Mouse (Mus musculus): ENCODE results near the gene Csrp3. TPM values are rescaled to one million over a fixed set of nuclear protein-coding genes. Genes with fewer than 3 reads are reported as not detected.

Gene Csrp3
- polyA plus RNA-seq, 1 experiment from 2014 or later: 4.0 TPM

DNA sequence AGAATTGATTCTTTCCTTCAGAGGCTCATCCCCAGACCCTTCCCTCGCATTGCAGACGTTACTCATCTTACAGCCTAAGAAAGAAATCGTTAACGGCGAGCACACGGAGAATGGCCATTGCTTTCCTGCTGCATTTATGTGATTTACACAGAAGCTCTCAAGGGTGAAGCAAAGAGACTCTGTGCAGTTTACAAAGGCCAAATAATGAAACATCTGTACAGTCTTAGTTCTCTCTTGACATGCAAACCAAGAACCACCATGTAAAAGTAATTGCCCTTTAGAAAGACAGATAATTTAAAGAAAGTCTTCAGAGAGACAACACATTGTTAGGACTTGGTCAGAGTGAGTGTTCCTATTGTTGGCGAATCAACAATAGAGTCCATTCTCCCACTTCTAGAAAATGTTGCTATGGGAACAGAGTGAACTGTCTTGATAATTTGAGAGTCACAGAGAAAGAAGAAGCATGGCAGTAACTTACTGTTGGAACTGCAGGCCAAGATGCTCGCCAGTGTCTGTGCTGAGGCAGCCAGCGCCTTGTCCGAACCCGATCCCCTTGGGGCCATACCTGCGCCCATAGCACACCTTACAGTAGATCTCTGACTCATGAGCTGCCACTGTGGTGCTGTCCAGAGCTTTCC lies 12.7 kb downstream of the Csrp3 start:
- Histone ChIP-seq H3K27ac (replicated peaks; ENCODE audit: low read depth, low read length) (no peak overlapping the region), H3K4me2 (ENCODE audit: low read depth, low read length) (no peak overlapping the region), H3K4me3 (ENCODE audit: low read depth, low read length) (no peak overlapping the region), H3K4me1 (ENCODE audit: control insufficient read depth, insufficient read depth, low read length) (no peaks in the 10 kb centered on the region), H3K9ac (replicated peaks; ENCODE audit: low read length) (no peak overlapping the region), H3K27me3 (ENCODE audit: control insufficient read depth, insufficient read depth, low read length) (no peaks in the 10 kb centered on the region), H3K36me3 (replicated peaks; ENCODE audit: control insufficient read depth, insufficient read depth, low read depth, low read length) (no peaks in the 10 kb centered on the region), H3K9me3 (replicated peaks; ENCODE audit: control insufficient read depth, low read length) (no peaks in the 10 kb centered on the region)
- WGBS: 78% methylated on average over 12 of the region's 12 CpGs
- ATAC-seq (replicated peaks; ENCODE audit: insufficient number of reproducible peaks, low FRiP score, low TSS enrichment, low read depth): no peak
- no peak for DNase-seq (ENCODE audit: low spot score)

- no peak for ATAC-seq (replicated peaks; ENCODE audit: insufficient number of reproducible peaks, low FRiP score, low TSS enrichment, low read depth)
- H3K4me1 ChIP-seq (ENCODE audit: control insufficient read depth, insufficient read depth, low read length): no peaks in the 10 kb centered on the region
- H3K4me2 ChIP-seq (ENCODE audit: low read depth, low read length): no peak overlapping the region
- WGBS: 59% methylated on average over 4 of the region's 4 CpGs
- H3K9ac ChIP-seq (replicated peaks; ENCODE audit: low read length): no peak overlapping the region
- no peaks in the 10 kb centered on the region for H3K27me3 ChIP-seq (ENCODE audit: control insufficient read depth, insufficient read depth, low read length)
- DNase-seq (ENCODE audit: low spot score): no peak
- H3K4me3 ChIP-seq (ENCODE audit: low read depth, low read length): no peak overlapping the region
- no peak overlapping the region for H3K27ac ChIP-seq (replicated peaks; ENCODE audit: low read depth, low read length)
- no peaks in the 10 kb centered on the region for H3K9me3 ChIP-seq (replicated peaks; ENCODE audit: control insufficient read depth, low read length)
- H3K36me3 ChIP-seq (replicated peaks; ENCODE audit: control insufficient read depth, insufficient read depth, low read depth, low read length): no peaks in the 10 kb centered on the region
Measured at GRCm38 (mm10) chr7:48834371-48834970, 13.4 kb downstream of the Csrp3 start.

DNA sequence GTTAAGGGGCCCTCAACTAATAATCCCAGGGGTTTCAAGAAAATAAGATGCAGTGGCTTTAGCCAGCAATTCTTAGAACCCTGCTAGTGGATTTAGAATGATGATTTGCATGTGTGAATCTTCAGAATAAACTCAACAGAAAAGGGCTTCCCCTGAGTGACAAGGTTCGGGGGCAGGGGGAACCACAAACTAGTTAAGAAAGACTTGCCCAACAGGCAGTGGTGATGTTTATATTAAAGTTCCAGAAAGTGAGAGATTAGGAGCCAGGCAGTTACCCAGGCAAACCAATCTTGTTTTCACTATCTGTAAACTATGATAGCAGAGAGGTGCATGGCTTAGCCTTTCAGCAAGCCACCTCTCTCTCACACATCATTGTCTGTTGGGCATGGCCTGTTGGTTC lies 15.1 kb downstream of the Csrp3 start:
- Histone ChIP-seq H3K9me3 (replicated peaks; ENCODE audit: control insufficient read depth, low read length) (no peaks in the 10 kb centered on the region), H3K4me3 (ENCODE audit: low read depth, low read length) (no peak overlapping the region), H3K36me3 (replicated peaks; ENCODE audit: control insufficient read depth, insufficient read depth, low read depth, low read length) (no peaks in the 10 kb centered on the region), H3K4me2 (ENCODE audit: low read depth, low read length) (no peak overlapping the region), H3K9ac (replicated peaks; ENCODE audit: low read length) (no peak overlapping the region), H3K27ac (replicated peaks; ENCODE audit: low read depth, low read length) (no peak overlapping the region), H3K4me1 (ENCODE audit: control insufficient read depth, insufficient read depth, low read length) (no peaks in the 10 kb centered on the region), H3K27me3 (ENCODE audit: control insufficient read depth, insufficient read depth, low read length) (no peaks in the 10 kb centered on the region)
- ATAC-seq (replicated peaks; ENCODE audit: insufficient number of reproducible peaks, low FRiP score, low TSS enrichment, low read depth) (no peak), DNase-seq (ENCODE audit: low spot score) (no peak)
- WGBS: 93% methylated on average over 1 of the region's 1 CpGs

GRCm38 (mm10) chr7:48830395-48830794 lies 17.4 kb downstream of the Csrp3 start:
- 57% methylated on average over 2 of the region's 2 CpGs for WGBS

DNA sequence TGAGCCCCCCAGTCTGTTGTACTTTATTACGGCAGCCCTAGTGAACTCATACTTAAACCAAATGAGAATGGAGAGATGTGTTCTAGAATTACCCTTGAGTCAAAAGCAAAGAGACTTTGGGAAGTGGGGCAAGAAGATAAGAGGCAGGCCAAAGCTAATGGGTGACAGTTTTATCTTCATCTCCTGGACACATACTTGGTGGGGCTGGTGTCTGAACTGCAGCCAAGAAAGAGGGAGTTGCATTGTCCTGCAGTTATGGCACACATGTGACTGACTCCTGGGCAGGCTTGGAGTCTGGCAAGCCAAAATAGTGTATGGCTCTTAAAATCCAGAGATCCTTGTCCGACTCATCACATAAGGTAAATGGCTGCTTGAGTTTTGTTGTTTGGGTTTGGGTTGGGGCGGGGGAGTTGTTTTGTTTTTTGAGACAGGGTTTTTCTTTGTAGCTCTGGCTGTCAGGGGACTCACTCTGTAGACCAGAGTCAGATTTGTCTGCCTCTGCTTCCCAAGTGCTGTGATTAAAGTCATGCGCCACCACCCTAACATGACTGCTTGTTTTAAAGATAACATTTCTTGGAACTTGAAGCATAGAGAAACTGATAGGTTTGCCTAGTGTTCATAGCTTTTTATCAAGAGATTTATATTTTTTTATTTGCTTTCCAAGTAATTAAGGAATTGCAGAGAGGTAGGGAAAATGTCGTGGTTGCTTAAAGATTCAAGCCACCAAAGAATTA lies 18.5 kb downstream of the Csrp3 start:
- Histone ChIP-seq H3K9me3 (replicated peaks; ENCODE audit: control insufficient read depth, low read length) (no peaks in the 10 kb centered on the region), H3K36me3 (replicated peaks; ENCODE audit: control insufficient read depth, insufficient read depth, low read depth, low read length) (no peaks in the 10 kb centered on the region), H3K4me1 (ENCODE audit: control insufficient read depth, insufficient read depth, low read length) (no peaks in the 10 kb centered on the region), H3K4me2 (ENCODE audit: low read depth, low read length) (no peak overlapping the region), H3K9ac (replicated peaks; ENCODE audit: low read length) (no peak overlapping the region), H3K4me3 (ENCODE audit: low read depth, low read length) (no peak overlapping the region), H3K27me3 (ENCODE audit: control insufficient read depth, insufficient read depth, low read length) (no peaks in the 10 kb centered on the region), H3K27ac (replicated peaks; ENCODE audit: low read depth, low read length) (no peak overlapping the region)
- 75% methylated on average over 5 of the region's 5 CpGs for WGBS
- ATAC-seq (replicated peaks; ENCODE audit: insufficient number of reproducible peaks, low FRiP score, low TSS enrichment, low read depth) (no peak), DNase-seq (ENCODE audit: low spot score) (no peak)

More at GRCm38 (mm10) chr7:48830395-48830794, 17.4 kb downstream of the Csrp3 start:
- H3K36me3 ChIP-seq (replicated peaks; ENCODE audit: control insufficient read depth, insufficient read depth, low read depth, low read length): no peaks in the 10 kb centered on the region
- no peak overlapping the region for H3K4me3 ChIP-seq (ENCODE audit: low read depth, low read length)
- H3K9ac ChIP-seq (replicated peaks; ENCODE audit: low read length): no peak overlapping the region
- no peak overlapping the region for H3K27ac ChIP-seq (replicated peaks; ENCODE audit: low read depth, low read length)
- DNase-seq (ENCODE audit: low spot score) (no peak), ATAC-seq (replicated peaks; ENCODE audit: insufficient number of reproducible peaks, low FRiP score, low TSS enrichment, low read depth) (no peak)
- H3K4me1 ChIP-seq (ENCODE audit: control insufficient read depth, insufficient read depth, low read length): no peaks in the 10 kb centered on the region
- no peaks in the 10 kb centered on the region for H3K9me3 ChIP-seq (replicated peaks; ENCODE audit: control insufficient read depth, low read length)
- H3K27me3 ChIP-seq (ENCODE audit: control insufficient read depth, insufficient read depth, low read length): no peaks in the 10 kb centered on the region
- no peak overlapping the region for H3K4me2 ChIP-seq (ENCODE audit: low read depth, low read length)

DNA sequence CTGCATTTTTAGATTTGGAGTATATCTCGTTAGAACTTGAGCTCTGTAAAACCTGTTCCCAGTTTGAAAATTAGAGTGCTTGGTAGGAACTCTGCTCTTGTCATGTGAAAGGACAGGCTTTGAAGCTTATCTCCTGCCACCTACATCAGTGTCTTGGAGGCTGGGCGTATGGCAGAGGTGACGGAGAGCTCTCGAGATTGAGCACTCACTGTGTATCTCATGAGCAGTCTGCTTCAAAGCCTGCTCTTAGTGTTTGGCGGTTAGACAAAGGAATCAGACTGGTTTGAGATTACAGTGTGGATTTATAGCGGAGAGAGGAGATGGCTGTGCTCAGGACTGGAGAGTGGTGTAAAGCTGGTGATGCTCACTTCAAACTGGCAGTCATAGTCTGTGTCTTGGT lies 22.7 kb downstream of the Csrp3 start:
- H3K36me3 ChIP-seq (replicated peaks; ENCODE audit: control insufficient read depth, insufficient read depth, low read depth, low read length): no peaks in the 10 kb centered on the region
- H3K4me2 ChIP-seq (ENCODE audit: low read depth, low read length): no peak overlapping the region
- H3K9me3 ChIP-seq (replicated peaks; ENCODE audit: control insufficient read depth, low read length): no peaks in the 10 kb centered on the region
- H3K4me3 ChIP-seq (ENCODE audit: low read depth, low read length): no peak overlapping the region
- no peaks in the 10 kb centered on the region for H3K27me3 ChIP-seq (ENCODE audit: control insufficient read depth, insufficient read depth, low read length)
- DNase-seq (ENCODE audit: low spot score) (no peak), ATAC-seq (replicated peaks; ENCODE audit: insufficient number of reproducible peaks, low FRiP score, low TSS enrichment, low read depth) (no peak)
- no peak overlapping the region for H3K9ac ChIP-seq (replicated peaks; ENCODE audit: low read length)
- 90% methylated on average over 6 of the region's 6 CpGs for WGBS
- no peaks in the 10 kb centered on the region for H3K4me1 ChIP-seq (ENCODE audit: control insufficient read depth, insufficient read depth, low read length)
- no peak overlapping the region for H3K27ac ChIP-seq (replicated peaks; ENCODE audit: low read depth, low read length)

GRCm38 (mm10) chr7:48824671-48825070 lies 23.2 kb downstream of the Csrp3 start:
- H3K27me3 ChIP-seq (ENCODE audit: control insufficient read depth, insufficient read depth, low read length): no peaks in the 10 kb centered on the region
- no peaks in the 10 kb centered on the region; the same call in 1 of the 2 replicates for H3K36me3 ChIP-seq (replicated peaks; ENCODE audit: control insufficient read depth, insufficient read depth, low read depth, low read length)
- no peaks in the 10 kb centered on the region for H3K9me3 ChIP-seq (replicated peaks; ENCODE audit: control insufficient read depth, low read length)
- ATAC-seq (replicated peaks; ENCODE audit: insufficient number of reproducible peaks, low FRiP score, low TSS enrichment, low read depth) (no peak), DNase-seq (ENCODE audit: low spot score) (no peak)
- H3K27ac ChIP-seq (replicated peaks; ENCODE audit: low read depth, low read length): no peak overlapping the region
- H3K9ac ChIP-seq (replicated peaks; ENCODE audit: low read length): no peak overlapping the region
- H3K4me2 ChIP-seq (ENCODE audit: low read depth, low read length): no peak overlapping the region
- H3K4me1 ChIP-seq (ENCODE audit: control insufficient read depth, insufficient read depth, low read length): no peaks in the 10 kb centered on the region
- no peak overlapping the region for H3K4me3 ChIP-seq (ENCODE audit: low read depth, low read length)
- WGBS: 90% methylated on average over 1 of the region's 1 CpGs

DNA sequence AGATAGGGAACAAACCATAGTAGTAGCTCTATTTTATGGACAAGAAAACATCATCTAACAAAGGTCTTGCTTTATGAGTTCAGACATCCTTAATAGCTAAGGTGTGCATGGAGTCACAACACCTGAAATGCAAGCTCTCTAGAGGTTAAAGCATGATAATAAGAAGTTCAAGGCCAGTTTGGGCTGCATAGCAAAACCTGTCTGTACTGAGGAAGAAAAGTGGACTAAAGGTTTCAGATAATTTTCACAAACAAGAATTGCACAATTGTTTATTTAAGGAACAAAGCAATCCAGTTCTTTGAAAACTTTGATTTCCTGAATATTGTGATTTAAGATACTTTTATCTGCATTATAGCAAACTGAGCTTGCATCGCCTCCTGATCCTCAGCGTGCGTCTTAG lies 24.2 kb downstream of the Csrp3 start:
- ATAC-seq (replicated peaks; ENCODE audit: insufficient number of reproducible peaks, low FRiP score, low TSS enrichment, low read depth) (no peak), DNase-seq (ENCODE audit: low spot score) (no peak)
- WGBS: 94% methylated on average over 3 of the region's 3 CpGs
- Histone ChIP-seq H3K4me2 (ENCODE audit: low read depth, low read length) (no peak overlapping the region), H3K4me1 (ENCODE audit: control insufficient read depth, insufficient read depth, low read length) (no peaks in the 10 kb centered on the region), H3K9me3 (replicated peaks; ENCODE audit: control insufficient read depth, low read length) (no peaks in the 10 kb centered on the region), H3K27me3 (ENCODE audit: control insufficient read depth, insufficient read depth, low read length) (no peaks in the 10 kb centered on the region), H3K4me3 (ENCODE audit: low read depth, low read length) (no peak overlapping the region), H3K27ac (replicated peaks; ENCODE audit: low read depth, low read length) (no peak overlapping the region), H3K9ac (replicated peaks; ENCODE audit: low read length) (no peak overlapping the region), H3K36me3 (replicated peaks; ENCODE audit: control insufficient read depth, insufficient read depth, low read depth, low read length) (no peaks in the 10 kb centered on the region; the same call in 1 of the 2 replicates)

All from embryonic facial prominence, embryonic 11.5 days (tissue).